Mouse (Mus musculus) lung, embryonic 15.5 days (tissue): ENCODE measurements around the gene Gm10778. TPM values are rescaled to one million over a fixed set of nuclear protein-coding genes. Genes with fewer than 3 reads are reported as not detected.
A peak's percentile ranks its signal among the peaks of the same experiment; 100 is the strongest.
"Not testable (repeated sequence)": the region's sequence is repeated elsewhere in the genome, so short reads cannot be mapped to it uniquely, and the experiment has no call there.

Source experiments
- ATAC-seq: fragments of 200-750 bp; cut with Nextera tagmentation; 2 replicates; pipeline ENCODE4 v1.8.0; 2017; ENCODE audit warnings: moderate number of reproducible peaks, borderline replicate concordance; ENCODE audit not compliant: low FRiP score, low TSS enrichment; ENCODE audit errors: extremely low read depth
- H3K27ac ChIP-seq: fragments of 300-500 bp; sonication (generic); 2 replicates; pipeline ENCODE4 v1.5.1; 2015; ENCODE audit warnings: moderate library complexity, mild to moderate bottlenecking, inconsistent platforms
- H3K27me3 ChIP-seq: fragments of 300-500 bp; sonication (generic); 2 replicates; pipeline ENCODE4 v1.6.1; 2015; ENCODE audit warnings: inconsistent platforms
- H3K36me3 ChIP-seq: fragments of 300-500 bp; sonication (generic); 2 replicates; pipeline ENCODE4 v1.6.1; 2015; ENCODE audit warnings: inconsistent platforms
- H3K4me1 ChIP-seq: fragments of 300-500 bp; sonication (generic); 2 replicates; pipeline ENCODE4 v1.6.1; 2015; ENCODE audit warnings: inconsistent platforms
- H3K4me2 ChIP-seq: fragments of 300-500 bp; sonication (generic); 2 replicates; pipeline ENCODE4 v1.6.1; 2015; ENCODE audit warnings: inconsistent platforms, mild to moderate bottlenecking, moderate library complexity
- H3K4me3 ChIP-seq: fragments of 300-500 bp; sonication (generic); 2 replicates; pipeline ENCODE4 v1.5.1; 2015; ENCODE audit warnings: mild to moderate bottlenecking, inconsistent platforms
- H3K9ac ChIP-seq: fragments of 300-500 bp; sonication (generic); 2 replicates; pipeline ENCODE4 v1.6.1; 2015; ENCODE audit warnings: inconsistent platforms
- H3K9me3 ChIP-seq: fragments of 300-500 bp; sonication (generic); 2 replicates; pipeline ENCODE4 v1.6.1; 2016; ENCODE audit warnings: inconsistent platforms
- WGBS: fragments of 180-500 bp; shearing (Covaris S2); methylation state at CpG from one replicate; pipeline ENCODE4 v1.1.7; 2015; 5-methylcytosine and 5-hydroxymethylcytosine counted together
- polyA plus RNA-seq: library from polyadenylated mRNA; unstranded; fragments of >200 nt; fragmentation: Nextera tagmentation; extraction: Ambion mirVana; gene quantifications from 2 replicates; pipeline ENCODE4 v1.2.1, GENCODE M21; 2015

Gene Gm10778
- polyA plus RNA-seq, 1 experiment from 2014 or later, result 4.3 TPM

DNA sequence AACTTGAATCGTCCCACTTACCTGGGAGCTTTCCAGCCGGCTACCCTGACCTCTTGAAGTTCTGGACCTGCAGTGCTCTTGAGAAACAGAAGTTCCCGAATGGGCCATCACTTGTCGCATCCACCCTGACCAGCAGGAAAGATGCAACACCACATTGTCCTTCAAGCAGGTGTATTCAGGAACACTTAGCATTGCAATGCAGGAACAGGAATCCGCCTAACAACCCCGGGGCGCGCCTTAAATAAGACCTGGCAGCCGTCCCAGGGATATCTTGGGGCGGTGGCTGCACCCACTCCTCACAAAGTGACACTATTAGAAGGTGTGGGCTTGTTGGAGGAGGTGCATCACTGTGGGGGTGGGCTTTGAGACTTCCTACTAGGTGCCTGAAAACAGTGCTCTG is 6.3 kb downstream of the Gm10778 start:
- 95% methylated on average over 10 of the region's 10 CpGs for WGBS
- Histone ChIP-seq H3K9ac (no peak overlapping the region), H3K4me1 (peaks cover 2% of the 10 kb centered on the region), H3K4me2 (no peak overlapping the region), H3K27ac (no peak overlapping the region), H3K9me3 (peaks cover 23% of the 10 kb centered on the region; the same call in 1 of the 2 replicates), H3K27me3 (no peaks in the 10 kb centered on the region), H3K36me3 (peaks cover 34% of the 10 kb centered on the region), H3K4me3 (no peak overlapping the region)
- ATAC-seq, result no peak

DNA sequence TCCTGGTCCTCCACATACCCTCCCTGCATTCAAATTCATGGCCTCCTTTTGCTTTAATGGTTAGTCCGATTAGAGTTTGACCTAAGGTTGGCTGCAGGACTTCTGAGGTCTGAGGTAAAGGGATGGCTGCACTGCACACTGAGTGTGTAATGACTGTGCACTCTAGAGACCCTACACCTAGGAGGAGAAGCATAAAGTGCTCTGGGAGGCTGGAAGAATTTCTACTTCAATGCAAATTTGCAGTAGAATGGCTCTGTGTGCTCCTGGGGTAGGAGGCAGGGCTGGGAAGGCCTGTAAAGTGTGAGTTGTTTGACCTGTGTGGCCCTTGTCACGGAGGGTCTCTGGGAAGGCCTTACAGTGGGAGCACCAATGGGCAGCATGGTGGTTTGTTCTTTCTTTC is 7.3 kb downstream of the Gm10778 start:
- no peaks in the 10 kb centered on the region for H3K4me1 ChIP-seq
- ATAC-seq, result no peak
- H3K9me3 ChIP-seq, result peaks cover 23% of the 10 kb centered on the region; the same call in 1 of the 2 replicates
- H3K4me3 ChIP-seq, result no peak overlapping the region
- no peak overlapping the region for H3K9ac ChIP-seq
- no peak overlapping the region for H3K4me2 ChIP-seq
- no peaks in the 10 kb centered on the region for H3K27me3 ChIP-seq
- peaks cover 34% of the 10 kb centered on the region for H3K36me3 ChIP-seq
- 94% methylated on average over 2 of the region's 2 CpGs for WGBS
- no peak overlapping the region for H3K27ac ChIP-seq

DNA sequence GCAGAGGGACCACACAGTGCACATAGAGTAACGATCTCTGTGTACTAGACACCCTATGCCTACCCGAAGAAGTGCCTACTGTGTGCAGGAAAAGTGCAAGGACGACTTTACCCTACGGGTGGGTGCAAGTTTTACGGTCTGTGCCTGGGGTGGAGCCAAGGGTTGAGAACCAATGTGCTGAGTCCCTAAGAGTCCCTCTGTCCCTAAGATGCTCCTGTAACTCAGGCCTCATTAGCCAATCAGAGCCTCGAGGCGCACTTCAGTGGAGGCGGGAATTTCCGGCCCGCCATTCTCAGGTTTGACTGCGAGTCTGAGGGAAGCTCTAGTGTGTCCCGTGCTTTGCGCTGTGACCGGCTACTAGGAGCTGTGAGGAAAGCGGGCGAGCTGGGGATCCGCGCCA is 38.3 kb downstream of the Gm10778 start:
- H3K27ac ChIP-seq, H3K9me3 ChIP-seq, H3K36me3 ChIP-seq, H3K4me1 ChIP-seq, H3K9ac ChIP-seq, H3K27me3 ChIP-seq, H3K4me3 ChIP-seq, ATAC-seq, H3K4me2 ChIP-seq: not testable (repeated sequence)
- WGBS, result no CpG with 5 or more reads among the region's 18 CpGs

DNA sequence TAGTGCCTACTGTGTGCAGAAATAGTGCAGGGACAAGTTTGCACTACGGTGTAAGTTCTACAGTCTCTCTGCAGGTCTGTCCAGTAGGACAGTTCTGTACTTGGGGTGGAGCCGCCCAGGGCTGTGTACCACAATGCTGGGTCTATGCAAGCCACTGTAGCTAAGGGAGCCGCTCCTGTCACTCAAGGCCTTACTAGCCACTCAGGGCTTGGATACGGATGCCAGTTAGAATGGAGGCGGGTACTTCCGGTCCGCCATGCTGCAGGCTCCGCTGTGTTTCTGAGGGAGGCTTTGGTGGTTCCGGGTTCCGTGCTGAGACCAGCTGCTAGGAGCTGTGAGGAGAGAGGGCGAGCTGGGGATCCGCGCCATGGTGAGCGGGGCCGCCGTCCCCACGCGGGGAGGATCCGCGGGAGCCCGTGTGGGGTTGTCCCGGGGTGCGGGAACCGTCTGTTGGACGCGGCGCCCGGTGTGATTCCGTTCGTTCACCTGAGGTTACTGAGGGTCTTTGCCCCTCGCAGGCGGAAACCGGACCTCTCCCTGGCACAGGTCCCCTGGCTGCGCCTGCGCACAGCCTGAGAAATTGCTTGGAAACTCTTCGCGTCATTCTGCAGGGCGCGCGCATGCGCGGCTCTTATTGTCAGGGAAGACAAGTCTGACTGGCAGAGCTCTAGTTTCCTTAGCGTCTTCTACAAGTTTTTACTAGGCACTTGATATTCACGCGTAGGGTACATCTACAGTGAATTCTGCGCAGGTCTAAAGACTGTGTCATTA is 55.9 kb downstream of the Gm10778 start, which contains the start of gene Zfp433:
Gene Zfp433, plus strand, starts transcription at position 295 of the 771 bp plus-strand sequence.
- H3K4me1 ChIP-seq, H3K36me3 ChIP-seq, H3K9ac ChIP-seq, H3K27me3 ChIP-seq, H3K4me3 ChIP-seq, H3K4me2 ChIP-seq, H3K27ac ChIP-seq, H3K9me3 ChIP-seq: not testable (repeated sequence)
- WGBS, result no CpG with 5 or more reads among the region's 46 CpGs
- peak; percentile 100 for ATAC-seq

Other genes starting within 250 kb of the Gm10778 start
- 86.0 and 87.2 TPM in 2 replicates for gene Nfic, start 193.4 kb upstream of the Gm10778 start, polyA plus RNA-seq
- gene Celf5, start 166.3 kb upstream of the Gm10778 start, polyA plus RNA-seq, result 0.34 and 0.42 TPM in 2 replicates
- gene Ncln, start 152.7 kb upstream of the Gm10778 start, polyA plus RNA-seq, result 81.8 and 82.8 TPM in 2 replicates
- 2.5 and 3.6 TPM in 2 replicates for gene S1pr4, start 148.9 kb upstream of the Gm10778 start, polyA plus RNA-seq
- gene Gna15, start 124.8 kb upstream of the Gm10778 start, polyA plus RNA-seq, result 1.7 and 1.8 TPM in 2 replicates
- 72.7 and 74.2 TPM in 2 replicates for gene Gna11, start 103.9 kb upstream of the Gm10778 start, polyA plus RNA-seq
- 662 and 670 TPM in 2 replicates for gene Aes, start 89.6 kb upstream of the Gm10778 start, polyA plus RNA-seq
- gene Tle2, start 74.5 kb upstream of the Gm10778 start, polyA plus RNA-seq, result 39.3 and 49.7 TPM in 2 replicates
- 28.1 and 29.3 TPM in 2 replicates for gene Tle6, start 48.0 kb upstream of the Gm10778 start, polyA plus RNA-seq
- gene BC025920, start 42.8 kb upstream of the Gm10778 start, polyA plus RNA-seq, result 0.66 and 0.78 TPM in 2 replicates
- 41.1 TPM in 2 replicates for gene Sirt6, start 21.3 kb upstream of the Gm10778 start, polyA plus RNA-seq
- gene Ankrd24, start 20.5 kb upstream of the Gm10778 start, polyA plus RNA-seq, result 8.6 and 9.8 TPM in 2 replicates
- 17.7 and 18.0 TPM in 2 replicates for gene Zfp433, start 55.8 kb downstream of the Gm10778 start, polyA plus RNA-seq
- 10.0 and 11.4 TPM in 2 replicates for gene Gm3055, start 122.1 kb downstream of the Gm10778 start, polyA plus RNA-seq
- 3.5 and 5.2 TPM in 2 replicates for gene Gm4767, start 163.1 kb downstream of the Gm10778 start, polyA plus RNA-seq
- gene Gm32687, start 214.9 kb downstream of the Gm10778 start, polyA plus RNA-seq, result 9.5 and 10.5 TPM in 2 replicates